Mouse (Mus musculus): ENCODE results near the gene Cenpb.

DNA sequence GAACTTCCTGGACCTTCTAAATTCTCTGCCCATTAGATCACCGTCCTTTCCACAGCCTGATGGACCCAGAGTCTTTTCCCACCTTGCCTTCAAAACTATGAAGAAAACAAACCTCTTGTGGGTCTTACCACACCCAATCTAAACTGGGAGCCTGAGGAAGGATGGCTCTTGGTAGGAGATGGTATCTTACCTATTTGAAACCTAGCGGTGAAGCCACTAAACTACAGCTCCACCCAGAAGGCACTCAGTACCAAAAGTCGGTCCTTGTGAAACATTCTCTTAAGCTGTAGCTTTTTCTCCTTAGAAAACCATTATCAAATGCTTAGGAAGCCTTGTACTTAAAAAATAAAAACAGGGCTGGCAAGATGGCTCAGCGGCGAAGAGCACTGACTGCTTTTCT lies 8.4 kb upstream of the Cenpb start:
- TF ChIP-seq CTCF (IDR thresholded peaks at IDR 0.05; ENCODE audit: insufficient read depth, low read depth, low read length) (no peak), POLR2A (IDR thresholded peaks at IDR 0.05; ENCODE audit: insufficient read depth, low read depth, low read length) (no peak)
